Mouse (Mus musculus) urinary bladder, adult 2 months (tissue): ENCODE data around the gene Prkcq. TPM values are rescaled to one million over a fixed set of nuclear protein-coding genes. Genes with fewer than 3 reads are reported as not detected.

Experiments
- DNase-seq: peaks from one replicate; pipeline ENCODE4 v3.0.0; 2022; ENCODE audit warnings: low spot score
- polyA plus RNA-seq: library from polyadenylated mRNA; depleted of rRNA; stranded (reverse); fragments of >200 nt; gene quantifications from 2 replicates; pipeline ENCODE4 v1.2.3, GENCODE M21; 2012

Prkcq gene
- polyA plus RNA-seq, 1 experiment: 5.4 TPM

DNA sequence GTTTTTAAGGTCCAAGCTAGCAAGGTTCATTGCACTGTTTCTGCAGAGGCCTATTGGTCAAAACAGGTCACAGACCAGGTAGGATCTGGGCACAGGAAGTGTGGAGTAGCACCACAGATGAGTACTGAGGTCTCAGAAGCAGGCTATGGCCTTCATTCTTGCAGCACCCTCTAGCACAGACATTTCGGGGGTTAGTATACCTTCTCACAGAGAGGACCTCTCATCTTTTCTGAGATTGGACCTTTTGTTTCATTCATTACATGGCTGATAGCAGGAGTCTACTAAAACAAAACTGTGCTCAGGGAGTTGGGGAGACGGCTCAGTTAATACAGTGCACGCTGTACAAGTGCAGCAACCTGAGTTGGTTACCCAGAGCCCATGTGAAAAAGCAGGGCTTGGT, 14.7 kb downstream of the Prkcq start:
- no peak for DNase-seq

DNA sequence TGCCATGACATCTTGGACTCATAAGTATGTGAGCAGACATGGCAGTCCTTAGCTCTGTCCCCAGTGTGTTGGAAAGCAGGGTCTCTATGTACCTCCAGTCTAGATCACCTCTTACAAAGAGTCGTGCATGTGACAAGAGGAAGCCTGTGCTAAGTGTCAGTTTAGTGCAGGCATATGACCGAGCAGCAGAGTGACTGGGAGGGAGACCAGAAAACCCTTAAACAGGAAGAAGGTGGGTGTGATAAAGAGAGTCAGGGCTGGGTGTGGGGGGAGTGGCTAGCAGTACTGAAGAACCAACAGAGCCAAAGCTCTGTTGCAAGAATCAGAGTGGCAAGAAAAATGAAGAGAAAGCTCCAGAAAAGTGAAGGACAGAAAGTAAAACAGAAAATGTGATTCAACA, 15.3 kb downstream of the Prkcq start:
- DNase-seq: no peak

DNA sequence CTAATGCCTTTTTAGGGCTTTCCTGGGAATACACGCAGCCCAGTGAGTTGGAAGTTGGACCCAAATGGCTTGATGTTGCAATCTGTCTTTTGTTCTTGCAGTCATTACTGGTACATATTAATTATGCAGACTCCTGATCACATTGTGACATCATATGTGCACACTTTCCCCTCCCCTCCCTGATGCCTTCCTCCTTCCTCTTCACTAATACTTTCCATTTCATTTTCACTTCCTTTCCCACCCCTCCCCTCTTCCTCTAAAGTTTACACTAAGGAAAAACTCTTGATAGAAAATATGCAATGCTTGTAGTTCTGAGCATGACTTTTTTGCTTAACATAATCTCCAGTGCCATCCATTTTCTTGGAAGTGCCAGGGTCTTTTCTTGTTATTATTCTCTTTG, 16.4 kb downstream of the Prkcq start:
- no peak for DNase-seq

DNA sequence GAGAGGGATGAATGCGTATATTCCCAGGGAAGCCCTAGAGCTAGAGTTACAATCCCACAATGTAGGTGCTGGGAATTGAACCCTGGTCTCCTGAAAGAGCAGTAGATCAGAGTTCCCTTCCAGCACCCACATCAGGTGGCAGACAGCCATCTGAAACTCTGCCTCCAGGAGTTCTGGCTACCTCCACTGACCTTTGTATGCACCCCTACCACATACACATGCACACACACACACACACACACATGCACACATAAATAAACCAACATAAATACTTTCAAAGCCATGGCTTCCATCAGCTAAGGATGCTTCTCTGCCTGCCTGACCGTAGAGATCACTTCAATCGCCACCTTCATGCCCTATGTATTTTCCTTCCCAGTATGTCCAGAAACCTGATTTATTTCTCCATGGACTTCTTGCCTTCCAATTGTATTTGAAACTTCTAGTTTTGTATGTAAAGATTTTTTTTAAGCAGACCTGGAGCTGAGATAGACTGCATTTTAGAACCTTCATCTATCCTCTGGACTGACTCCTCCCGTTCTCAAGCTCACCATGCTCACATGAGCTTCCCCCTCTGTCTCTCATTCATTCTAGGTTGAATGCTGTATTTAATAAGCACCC, 17.4 kb downstream of the Prkcq start:
- no peak for DNase-seq

DNA sequence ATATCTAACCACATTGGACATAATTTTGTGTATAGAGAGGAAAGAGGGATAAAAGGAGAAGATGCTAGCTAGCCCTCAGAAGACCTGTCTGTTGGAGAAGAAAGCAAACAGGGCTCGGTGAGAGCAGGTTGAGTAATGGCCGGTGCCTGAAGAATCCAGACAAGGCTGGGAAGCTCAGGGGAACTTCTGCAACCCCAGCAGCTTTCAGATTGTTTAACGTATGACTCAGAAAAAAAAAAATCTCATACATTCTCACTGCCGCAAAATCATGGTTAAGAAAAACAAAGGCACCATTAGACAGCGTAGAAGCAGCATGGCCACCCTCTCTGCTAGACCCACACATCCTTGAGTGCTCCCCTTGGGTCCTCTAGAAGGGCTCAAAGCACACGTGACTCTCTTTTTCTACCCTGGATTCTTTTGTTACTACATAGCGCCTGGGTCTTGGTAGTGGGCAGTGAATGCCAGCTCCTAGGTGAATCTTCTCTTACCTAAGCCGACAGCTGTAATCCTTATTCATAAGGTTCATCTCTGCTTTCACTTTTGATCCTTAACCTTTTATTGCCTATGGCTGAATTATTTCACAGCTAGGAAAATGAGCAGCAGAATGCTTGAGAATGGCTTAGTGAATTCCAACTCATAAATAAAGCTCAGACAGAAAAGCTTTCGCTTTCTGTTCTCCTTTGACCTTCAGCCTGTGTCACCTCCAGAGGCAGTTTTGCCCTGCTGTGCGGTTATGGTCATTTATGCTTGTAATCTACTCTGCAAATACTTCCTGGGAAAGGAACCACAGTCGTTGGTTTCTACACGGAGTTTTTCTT, 20.6 kb downstream of the Prkcq start:
- no peak for DNase-seq

DNA sequence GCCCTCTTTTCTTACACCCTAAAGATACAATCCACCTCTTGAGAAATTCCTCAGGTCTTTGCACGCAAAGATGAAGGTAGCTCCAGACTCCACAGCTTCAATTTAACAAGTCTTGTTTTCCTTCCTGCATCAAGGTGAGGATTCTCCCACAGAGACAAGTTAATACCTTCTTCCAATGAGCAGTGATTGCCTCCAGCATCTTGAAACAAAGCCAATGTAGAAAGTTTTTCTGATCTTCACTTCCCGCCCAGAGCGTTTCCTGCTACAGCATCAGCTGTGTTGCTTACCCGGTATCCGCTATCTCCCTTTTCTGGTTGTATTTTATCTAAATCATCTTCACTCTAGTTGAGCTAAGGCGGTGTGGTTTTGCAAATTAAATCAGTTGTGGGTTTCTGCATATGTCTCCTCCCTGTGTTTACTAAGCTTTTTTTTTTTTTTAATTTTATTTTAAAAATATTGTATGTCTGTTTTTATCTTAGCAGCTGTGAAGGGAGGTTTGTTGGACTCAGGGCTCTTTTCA, 21.3 kb downstream of the Prkcq start:
- DNase-seq: no peak

DNA sequence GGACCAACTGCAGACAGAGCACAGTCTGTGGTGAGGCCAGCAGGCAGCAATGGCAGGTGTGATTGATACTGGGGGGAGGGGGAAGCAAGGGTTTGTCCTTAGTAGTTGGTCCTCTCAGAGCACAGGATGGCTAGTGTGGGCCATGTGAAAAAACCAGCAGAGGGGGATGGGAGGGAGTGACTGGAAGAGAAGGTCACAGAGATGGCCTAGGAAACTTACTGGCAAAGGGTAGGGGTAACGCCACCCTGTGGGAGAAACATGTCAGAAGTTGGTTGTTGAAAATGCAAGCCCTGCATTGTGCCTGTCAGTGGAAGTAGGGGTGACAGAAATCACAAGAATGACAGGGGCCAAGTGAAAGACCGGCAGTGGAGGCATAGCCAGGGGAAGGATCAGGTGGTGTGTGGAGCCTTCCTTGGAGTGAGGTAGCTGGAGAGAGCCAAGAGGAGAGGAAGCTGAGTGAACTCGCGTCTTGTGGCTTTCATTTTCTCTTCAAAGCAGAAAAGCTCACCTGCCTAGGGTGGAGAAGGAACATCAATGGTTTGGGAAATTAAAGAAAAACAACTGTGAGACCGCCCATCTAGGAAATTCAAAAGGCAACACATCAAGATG, 22.9 kb downstream of the Prkcq start:
- no peak for DNase-seq

DNA sequence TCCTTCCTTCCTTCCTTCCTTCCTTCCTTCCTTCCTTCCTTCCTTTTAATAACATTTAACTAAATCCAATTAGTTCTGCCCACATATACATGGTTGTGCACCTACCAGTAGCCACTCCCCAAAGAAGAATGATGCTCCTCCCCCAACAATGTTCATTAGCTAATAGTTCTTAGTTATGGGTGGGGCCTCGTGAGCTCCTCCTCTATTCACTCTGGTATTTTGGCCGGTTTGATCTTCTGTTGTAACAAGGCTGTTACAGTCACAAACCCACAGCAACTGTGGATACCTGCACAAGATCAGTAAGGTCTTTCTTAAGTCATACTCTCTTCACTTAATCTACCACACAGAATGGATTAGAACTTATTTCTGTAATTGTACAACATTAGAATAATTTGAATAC, 24.2 kb downstream of the Prkcq start:
- no peak for DNase-seq

DNA sequence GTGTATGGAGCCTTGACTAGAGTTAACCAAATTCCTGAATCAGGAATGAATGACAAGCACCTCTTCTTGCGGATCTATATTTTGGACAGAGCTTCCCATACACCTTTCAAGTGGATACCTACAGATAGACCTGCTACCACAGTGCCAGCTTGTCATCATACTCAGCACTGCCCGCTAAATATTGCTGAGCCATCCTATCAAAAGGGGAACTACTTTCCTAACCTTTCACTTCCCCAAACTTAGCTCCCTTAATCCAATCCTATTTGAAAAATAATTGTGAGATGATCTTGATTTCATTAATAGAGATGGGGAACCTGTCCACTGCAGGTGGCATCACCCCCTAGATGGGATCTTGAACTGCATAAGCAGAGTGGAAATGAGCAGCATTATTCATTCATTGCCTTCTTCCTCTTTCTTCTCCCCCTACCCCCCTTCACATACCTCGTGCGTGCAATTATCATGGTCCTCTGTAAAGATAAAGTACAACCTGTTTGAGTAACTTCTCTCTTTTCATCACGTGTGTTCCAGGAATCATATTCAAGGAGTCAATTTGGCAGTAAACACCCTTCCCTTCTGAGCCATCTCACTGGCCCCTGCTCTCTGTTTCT, 25.1 kb downstream of the Prkcq start:
- DNase-seq: no peak

DNA sequence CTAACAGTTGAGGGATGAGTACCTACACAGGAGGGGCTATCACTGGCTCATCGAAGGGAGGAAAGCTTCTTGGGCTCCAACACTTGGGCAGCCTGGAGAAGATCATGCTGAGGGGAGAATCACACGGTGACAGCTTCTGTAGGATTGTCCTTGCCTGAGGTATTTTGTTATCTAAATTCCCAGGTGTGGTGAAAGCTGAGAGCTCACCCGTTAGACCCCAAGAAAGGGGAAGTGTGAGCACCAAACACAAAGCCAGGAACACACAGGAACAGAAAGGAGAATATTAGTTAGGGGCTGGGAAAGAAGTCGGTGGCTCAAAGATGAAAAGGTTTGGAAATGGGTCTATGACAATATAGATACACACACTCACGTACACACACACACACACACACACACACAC, 27.7 kb downstream of the Prkcq start:
- DNase-seq: no peak

DNA sequence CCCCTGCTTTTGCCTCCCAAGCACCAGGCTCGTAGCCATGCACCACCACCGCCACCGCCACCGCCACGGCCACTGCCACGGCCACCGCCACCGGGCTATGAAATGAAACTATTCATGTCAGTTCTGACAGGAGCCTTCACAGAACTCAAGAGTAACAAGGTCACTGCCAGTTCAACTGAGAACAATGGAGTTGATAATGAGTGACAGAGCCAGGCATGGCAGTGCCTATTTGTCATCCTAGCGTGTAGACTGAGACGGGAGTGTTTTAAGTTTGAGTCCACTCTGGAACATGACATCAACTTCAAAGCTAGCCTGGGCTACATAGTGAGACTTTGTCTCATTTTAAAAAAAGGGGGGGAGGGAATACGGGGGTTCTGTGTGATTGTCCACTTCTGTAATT, 30.9 kb downstream of the Prkcq start:
- no peak for DNase-seq

DNA sequence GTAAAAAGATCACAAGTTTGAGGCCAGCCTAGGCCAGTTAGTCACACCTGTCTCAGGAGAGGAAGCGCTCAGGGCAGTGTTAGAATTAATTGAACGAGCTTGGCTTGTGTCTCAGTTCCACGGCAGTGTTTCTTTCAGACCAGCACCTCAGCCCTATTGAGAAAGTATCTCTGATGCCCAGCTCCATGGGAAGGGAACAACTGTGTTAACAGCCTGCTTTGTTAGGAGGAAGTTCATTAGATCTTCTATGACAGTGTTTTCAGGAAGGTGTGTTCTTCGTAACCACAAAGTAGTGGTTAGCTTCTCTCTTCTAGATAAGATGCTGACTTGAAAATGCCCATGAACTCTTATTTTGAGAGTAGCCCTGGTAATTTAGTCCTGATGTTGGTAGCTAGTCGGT, 31.4 kb downstream of the Prkcq start:
- DNase-seq: no peak

DNA sequence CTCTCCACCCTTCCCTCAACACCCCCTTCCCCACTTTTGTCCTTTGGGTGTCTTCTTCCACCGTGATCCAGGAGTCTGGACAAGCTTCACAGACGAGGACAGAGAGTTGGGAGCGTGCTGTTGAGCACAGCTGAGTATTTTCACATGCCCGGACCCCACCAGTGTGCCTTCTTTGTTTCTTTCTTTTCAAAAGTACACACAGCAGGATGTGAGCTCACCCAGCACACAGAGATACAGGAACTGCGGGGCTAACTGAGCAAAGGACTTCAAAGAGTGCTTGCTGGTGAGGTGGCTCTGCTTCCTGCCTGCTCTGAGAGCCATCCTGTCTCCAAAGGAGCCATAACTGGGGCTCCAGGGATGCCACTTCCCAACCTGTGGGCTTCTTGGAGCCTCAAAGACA, 32.3 kb downstream of the Prkcq start:
- DNase-seq: no peak

DNA sequence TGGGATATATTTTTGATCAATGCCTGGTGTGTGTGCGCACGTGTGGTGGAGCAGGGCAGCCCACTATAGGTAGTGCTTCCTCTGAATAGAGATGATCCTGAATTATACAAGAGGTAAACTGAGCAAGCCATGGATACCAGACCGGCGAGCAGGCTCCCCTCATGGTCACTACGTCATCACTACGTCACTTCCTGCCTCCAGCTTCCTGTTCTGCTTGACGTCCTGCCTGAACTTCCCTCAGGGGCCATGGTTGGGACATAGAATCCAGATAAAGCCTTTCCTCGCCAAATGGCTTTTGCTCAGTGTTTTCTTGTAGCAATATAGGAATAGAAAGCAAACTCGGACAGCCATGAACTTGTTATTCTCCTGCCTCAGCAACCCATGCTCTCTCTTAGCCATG, 33.1 kb downstream of the Prkcq start:
- no peak for DNase-seq

DNA sequence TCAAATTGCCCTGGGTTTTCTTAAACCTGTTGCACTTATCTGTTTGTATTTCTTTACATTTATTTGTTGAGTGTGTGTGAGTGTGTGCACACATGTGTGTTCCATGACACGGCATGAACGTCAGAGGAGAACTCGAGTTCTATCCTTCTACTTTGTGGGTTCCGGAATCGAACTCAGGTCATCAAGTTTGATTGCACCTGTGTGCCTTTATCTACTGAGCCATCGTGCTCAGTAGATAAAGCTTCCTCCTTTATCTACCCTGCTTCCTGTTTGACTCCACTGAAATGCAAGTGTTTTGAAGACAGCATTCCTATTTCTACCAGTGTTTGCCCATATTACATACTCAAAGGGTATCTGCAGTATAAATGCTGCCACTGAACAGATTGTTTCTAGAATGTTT, 33.8 kb downstream of the Prkcq start:
- no peak for DNase-seq

DNA sequence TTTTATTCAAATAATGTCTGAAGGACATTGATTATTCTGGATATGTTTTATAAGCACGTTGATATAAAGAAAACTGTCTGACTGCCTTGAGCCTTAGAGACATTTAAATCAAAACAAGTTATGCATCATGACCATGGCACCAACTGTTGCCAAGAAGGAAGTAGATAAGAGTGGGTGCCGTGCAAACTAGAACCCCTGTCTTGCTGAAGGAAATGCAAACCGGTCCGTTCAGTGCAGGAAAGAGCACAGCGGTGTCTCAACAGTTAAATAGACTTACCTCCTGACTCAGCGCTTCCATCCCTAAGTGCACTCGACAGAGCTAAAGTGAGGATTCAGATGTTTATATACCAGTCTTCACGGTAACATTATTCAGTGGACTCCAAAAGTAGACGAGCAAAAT, 36.4 kb downstream of the Prkcq start:
- DNase-seq: no peak

DNA sequence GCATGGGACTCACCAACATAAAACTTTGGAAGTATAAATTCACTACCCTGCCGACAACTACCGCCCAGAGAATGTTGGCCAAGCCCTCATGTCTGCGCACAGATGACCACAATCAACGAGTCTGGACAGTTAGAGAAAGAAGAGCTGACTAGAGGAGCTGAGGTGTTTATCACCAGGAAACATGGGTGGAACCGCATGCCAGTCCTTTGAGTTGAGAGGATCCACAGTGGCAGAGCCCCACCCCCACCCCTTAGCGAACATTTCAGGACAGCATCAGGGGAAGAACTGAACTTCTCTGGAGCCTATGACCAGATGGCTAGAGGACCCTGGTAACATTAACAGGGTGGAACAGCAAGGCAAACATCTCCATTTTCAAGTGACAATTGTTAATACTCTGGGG, 37.4 kb downstream of the Prkcq start:
- no peak for DNase-seq

DNA sequence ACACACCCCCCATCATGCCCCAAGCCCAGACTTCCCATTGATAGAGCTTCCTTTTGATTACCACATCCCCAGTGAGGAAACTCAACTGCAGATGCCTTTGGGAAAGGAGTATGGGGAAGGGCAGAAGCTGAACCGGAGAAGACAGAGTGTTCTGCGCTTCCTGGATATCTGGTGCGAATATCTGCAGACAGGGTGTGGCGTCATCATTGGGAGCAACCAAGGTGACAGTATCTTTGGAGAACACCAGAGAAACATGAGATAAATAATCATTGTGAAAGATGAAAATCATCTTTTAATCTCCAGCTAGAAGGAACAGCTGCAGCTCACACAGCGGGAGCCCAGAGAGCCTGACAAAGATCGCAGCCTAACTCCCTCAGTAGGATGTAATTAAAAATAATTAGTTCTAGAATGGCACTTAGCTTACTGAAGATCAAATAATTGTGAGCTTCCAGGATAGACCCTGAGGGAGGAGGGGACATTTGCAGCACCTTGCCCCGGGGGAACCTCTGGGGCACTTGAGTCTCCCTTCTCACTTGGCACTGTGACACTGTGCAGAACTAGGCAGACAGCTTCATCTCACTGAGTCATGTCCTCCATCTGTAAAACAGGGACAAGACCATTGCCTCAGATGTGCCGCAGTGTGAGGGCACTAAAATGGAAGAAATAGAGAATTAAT, 38.5 kb downstream of the Prkcq start:
- no peak for DNase-seq

DNA sequence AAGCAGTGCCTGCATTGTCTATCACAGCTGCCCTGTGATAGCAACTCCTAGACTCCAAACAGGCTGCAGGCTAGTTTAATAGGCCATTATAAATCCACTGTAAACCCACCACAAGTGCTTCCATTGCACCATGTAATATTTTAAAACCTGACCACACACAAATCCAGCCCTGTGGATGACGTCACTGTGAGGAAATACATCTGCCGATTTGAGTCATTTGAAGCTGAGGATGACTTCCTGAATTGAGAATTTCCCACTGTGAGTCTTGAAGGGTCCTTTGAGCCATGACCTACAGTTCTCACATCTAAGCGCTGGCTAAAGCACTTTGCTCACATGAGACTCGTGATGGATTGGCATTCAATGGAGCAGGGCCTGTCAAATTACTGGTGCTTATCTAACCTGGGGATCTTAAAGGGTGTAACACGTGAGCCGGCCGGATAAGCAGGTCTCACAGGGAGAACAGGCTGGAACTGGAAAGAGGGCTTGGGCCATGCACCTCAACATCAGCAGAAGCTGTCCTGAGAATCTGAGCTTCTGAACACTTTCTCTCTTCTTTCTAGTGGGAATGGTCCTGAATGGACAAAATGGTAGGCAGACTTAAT, 40.2 kb downstream of the Prkcq start:
- DNase-seq: peak; percentile 34

DNA sequence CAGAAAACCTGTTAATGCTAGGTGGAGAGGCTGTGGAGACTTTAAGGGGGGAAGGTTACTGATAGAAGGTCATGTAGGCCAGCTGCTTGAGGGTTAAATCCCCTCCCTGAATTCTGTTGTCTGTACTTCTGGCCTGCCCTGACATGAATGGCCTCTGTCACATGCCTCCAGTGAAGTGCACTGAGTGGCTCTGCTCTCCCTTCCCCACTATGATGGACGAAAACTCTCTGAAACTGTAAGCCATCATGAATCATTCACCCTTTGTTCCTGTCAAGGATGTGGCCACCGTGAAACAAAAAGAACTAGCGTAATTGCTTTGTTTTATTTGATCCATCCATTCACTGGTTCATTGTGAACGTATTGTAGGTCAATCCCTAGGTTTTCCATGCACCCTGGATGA, 44.5 kb downstream of the Prkcq start:
- DNase-seq: no peak

DNA sequence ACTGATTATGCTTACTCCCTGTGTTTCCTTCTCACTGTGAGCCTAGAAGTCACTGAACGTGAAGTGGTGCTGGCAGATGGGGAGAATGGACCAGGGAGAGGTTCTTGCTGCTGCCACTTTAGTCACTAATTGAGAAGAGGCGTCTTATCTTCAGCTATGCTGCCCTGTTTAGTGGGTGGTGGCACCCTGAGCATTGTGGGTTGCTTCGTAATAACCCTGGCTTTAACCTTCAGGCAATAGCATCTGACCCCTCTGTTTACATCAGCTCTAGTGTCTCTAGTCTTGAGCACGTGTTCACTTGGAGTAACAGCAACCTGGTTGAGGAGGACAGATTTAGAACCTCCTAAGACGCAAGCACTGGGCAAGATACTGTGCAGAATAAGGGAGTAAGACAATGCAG, 44.9 kb downstream of the Prkcq start:
- no peak for DNase-seq

DNA sequence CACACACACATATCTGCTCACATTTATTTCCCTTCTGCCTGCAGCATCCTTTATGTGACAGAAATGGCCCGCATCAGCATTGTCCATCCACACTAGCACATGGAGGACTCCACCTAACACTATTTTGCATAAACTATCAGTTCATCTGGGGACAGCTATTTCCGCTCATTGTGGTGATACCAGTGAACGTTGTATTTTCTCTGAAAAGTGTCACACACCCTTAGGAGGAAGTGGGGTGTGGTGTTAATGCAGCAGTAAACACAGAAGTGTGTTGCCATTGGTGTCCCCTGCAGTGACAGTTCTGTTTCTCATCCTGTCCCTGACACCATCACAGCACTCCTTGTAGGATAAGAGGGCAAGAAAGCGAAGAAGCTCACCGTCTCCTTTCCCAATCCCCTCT, 46.2 kb downstream of the Prkcq start:
- DNase-seq: no peak
